Mouse (Mus musculus): Measurements from ENCODE around the gene Lrrc75b.

Lrrc75b gene

DNA sequence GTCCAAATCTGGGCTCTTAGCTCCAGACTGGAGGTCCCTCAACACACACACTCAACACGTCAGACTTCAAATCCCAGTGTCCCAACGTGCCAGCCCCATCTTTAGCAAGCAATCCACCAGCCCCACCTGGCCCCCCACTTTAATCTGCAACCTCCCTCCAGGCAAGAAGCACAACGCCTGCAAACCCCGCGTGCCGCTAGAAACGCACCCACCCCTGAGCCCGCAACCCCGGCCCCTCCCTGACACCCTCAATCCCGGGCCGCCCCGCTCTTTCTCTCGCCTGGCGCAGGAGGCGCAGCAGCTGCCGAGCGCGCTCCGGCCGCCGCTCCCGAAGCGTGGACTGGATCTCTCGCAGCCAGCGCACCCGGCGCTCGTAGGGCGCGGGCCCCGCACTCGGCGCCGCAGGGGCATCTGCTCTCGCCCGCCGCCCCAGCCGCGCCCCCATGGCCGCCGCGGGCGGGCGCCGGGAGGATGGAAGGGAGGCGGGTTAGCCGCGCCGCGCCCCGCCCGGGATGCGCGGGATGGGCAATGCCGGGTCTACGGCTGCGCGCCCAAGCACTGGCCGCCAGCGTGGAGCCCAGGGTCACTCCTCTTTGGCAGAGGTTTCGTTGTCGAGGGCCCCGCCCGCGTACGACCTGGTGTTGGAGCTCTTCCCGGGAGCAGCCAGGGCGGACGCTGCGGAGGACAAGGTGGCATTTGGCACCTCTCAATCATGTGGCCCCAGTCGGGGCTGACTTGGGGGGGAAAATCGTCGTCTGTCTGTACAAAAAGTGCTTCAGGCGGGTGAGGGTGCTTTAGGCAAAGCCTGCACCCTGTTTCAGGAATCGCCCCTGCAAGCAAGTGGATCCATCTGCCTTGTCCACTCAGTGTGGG, at the start of gene Lrrc75b:
Gene Lrrc75b, minus strand, starts transcription at position 655 of the 873 bp plus-strand sequence.
- peak; percentile 54 for DNase-seq (ENCODE audit: low spot score)

DNA sequence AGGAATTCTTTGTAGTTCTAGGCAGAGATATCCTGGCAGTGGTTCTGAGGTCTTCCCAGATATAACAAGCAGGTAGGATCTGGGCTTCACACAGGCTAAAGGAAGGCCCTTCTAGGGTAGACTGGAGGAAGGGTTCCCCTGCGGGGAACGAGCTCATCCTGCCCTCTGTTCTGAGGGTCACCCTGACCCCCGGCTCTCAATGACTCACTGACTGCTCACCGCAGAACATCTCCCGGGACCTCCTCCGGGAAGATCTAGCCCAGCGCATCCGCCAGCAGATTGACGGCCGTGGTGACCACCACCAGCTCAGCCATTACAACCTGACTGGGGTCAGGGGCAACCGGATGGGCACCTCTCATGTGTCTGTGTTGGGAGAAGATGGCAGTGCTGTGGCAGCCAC, 48.8 kb upstream of the Lrrc75b start:
- no peak for DNase-seq (ENCODE audit: low spot score)

DNA sequence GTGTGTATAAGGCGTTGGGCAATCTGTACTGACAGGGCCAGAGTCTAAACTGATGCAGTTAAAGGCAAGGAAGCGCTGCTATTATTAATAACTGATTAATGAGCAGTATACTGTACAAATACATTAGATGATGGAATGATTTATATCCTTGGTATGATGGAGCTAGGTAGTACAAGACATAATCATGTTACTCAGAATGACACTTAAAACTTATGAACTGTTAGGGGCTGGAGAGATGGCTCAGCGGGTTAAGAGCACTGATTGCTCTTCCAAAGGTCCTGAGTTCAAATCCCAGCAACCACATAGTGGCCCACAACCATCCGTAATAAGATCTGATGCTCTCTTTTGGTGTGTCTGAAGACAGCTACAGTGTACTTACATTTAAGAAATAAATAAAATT, 47.1 kb upstream of the Lrrc75b start:
- DNase-seq (ENCODE audit: low spot score) = no peak

DNA sequence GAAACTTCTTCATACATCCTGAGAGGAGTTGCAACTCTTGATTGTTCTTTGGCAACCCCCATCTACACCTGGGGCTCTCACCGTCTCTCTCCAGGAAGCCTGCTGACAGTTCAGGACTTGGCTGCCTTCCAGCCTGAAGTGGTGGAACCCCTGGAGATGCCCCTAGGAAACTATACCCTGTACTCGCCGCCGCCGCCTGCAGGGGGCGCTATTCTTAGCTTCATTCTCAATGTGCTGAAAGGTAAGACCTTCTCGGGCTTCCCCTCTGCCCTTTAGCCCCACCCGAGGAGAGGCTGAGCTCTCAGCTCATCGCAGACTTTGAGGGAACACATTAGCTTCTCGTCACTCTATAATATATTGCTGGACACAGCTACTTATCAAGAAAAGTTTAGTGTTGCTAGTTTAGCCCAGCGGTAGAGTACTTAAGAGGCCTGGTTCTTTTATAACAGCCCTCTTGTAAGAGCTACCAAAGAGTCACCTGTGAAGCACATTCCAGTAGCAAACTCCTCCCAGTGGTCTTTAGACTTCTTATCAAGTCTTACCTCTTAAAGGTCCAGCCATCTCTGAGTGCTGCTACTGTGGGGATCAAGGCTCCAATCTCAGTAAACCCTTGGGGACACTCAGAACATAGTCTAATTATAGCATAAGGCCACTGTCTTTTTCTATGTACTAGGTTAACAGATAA, 45.2 kb upstream of the Lrrc75b start:
- DNase-seq (ENCODE audit: low spot score) = peak; percentile 72

DNA sequence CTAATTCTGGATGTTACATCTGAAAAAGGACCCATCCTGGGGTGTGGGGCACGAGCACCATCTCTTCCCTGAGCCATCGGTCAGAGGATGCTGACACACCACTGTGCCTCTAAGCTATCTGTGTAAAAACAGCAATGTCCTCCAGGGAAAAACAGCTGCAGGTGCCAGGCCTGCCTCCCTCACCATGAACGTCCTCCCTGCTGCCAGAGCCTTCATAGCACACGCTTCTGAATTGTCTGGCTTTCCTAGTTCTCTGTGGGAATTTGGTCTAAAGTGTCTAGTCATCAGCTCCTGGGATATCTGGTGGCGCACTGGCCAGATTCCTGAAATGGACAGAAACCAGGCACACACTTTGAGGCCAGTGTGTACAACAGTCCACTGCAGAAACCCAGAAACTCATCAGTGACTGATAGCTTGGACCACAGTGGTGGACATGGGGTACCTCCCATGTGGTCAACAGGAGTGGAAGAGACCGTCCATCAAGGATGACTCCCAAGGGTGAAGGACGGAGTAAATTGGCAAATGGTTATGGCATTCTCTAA, 40.1 kb upstream of the Lrrc75b start:
- DNase-seq (ENCODE audit: low spot score) = no peak

DNA sequence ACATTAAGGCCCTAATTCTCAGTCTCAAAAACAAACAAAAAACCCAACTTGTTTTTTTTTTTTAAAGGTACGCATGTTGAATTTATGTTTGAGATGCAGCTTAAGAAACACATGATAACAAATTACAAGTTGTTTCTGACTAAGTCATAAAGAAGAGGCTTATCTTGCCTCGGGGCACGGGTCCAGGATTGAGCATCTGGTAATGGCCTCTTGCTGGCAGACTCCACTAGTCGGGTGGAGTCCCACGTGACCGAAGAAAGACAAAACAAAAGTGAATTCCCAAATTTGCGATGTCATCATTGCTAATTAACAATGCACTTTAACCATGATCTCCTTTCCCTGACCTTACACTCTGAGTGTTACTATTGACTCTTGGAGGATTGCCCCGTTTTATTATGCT, 35.9 kb upstream of the Lrrc75b start:
- peak; percentile 81 for DNase-seq (ENCODE audit: low spot score)

DNA sequence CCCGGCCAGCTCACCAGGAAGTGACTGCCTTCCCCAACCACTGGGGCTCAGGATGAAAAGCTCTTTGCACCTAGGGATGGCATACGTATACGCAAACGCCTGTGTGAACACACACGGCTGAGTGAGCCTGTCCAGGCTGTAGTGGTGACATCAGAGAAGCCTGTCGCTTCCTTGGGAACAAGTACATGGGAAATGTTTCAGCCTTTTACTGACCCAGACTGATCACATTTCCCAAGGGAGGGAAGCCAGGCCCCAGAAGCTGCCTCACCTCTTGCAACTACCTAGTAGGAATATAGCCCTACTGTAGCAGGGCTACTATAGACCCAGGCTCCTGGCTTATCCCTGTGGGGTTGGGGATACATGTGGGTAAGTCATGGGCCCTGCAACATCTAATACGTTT, 32.5 kb upstream of the Lrrc75b start:
- DNase-seq (ENCODE audit: low spot score) = no peak

DNA sequence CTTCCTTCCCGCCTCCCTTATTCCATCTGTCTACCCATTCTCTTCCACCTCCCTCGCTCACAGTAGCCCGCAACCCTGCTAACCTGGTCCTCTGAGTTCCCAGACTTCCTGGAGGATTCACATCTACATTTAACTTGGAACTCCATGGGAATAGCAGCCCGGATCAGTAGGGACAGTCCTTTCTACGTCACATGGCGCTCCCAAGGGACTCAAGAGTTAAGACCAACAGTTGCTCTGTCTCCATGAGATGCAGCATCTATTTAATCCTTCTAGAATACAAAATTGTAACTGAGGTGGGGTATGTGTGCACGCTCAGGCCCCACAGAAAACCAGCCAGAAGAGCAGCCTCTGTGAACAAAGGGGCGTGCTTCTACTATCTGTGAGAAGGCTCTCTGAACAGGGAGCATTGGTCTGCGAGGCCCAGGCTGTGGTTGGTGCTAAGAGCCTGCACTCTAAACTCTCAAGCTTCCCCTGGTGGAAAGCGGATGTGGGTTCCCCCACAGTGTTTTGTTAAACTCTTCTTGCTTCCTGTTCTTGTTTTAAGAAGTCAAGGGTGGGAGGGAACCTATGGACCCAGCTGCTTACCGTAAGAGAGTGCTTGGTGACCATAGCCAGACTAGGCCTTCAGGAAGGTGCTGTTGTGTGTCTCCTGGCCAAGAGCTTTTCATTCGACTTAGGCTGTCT, 31.2 kb upstream of the Lrrc75b start:
- DNase-seq (ENCODE audit: low spot score) = no peak

DNA sequence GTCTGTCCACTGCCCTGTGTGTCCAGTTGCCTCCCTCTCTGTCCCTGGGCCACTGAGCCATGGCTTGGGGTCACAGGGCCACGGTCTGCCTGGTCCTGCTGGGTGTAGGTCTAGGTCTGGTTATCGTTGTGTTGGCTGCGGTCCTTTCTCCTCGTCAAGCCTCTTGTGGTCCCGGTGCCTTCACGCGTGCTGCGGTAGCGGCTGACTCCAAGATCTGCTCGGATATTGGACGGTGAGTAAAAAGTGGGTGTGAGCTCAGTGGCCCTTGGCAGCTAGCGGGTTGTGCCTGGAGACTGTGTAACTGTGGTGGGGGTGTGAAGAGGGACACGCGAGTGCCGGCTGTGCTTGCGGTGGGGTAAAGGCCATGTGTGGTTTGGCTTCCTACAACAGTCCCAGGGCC, 29.5 kb upstream of the Lrrc75b start:
- no peak for DNase-seq (ENCODE audit: low spot score)

DNA sequence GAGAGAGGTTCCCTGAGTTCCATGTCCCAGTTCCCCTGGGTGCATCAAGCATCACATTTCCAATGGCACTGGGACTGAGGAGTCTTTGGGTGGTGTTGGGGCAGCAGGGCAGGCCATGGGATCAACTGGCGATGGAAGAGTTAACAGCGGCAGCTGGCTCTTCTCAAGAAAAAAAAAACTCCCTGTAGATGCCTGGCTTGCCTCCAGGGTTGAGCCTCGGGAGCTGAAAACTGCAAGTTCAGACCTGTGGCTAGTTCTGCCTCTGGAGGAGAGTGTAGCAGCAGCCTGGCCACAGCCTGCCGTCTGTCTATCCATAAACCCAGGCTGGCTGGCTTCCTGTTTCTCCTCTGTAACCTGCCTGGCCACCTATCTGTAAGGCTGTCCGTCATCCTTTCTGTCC, 29.0 kb upstream of the Lrrc75b start, which contains the start of gene Ggt5:
Gene Ggt5, plus strand, starts transcription at position 212 of the 400 bp plus-strand sequence.
- DNase-seq (ENCODE audit: low spot score) = peak; percentile 40

DNA sequence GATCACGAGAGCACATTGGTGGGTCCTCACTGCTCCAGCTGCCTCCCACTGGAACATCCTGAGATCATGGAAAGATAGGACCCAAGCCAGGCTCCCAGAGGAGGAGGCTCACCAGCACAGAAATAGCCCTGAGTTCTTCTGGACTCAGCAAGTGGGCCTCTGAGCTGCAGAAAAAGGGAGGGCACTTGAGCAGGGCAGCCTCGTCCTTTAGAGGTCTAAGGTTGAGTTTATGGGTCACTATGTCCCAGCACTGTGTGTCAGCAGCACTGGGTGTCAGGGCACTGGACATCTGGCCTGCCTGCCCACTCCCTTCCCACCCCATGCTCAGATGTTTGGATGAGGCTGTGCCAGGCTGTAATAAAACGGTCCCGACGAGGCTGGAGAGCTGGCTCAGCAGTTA, 28.2 kb upstream of the Lrrc75b start:
- DNase-seq (ENCODE audit: low spot score) = peak; percentile 50

DNA sequence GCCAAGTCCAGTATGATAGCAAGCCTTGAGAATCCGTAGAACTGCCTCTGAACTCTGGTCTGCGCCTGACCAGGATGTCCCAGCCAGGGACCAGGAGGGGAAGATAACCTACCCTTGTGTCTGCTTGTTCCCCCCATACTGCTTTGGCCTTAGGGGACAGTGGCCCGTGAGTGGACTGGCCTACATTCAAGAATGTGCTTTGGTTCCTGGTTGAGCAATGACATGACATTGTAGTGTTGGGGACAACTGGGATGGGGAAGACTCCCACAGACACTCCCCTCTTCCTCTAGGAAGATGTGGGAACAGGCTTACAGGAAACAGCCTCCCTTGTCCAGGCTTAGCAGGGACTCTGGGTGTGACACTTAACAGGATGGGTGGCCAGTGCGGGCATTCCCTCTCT, 27.7 kb upstream of the Lrrc75b start:
- no peak for DNase-seq (ENCODE audit: low spot score)

DNA sequence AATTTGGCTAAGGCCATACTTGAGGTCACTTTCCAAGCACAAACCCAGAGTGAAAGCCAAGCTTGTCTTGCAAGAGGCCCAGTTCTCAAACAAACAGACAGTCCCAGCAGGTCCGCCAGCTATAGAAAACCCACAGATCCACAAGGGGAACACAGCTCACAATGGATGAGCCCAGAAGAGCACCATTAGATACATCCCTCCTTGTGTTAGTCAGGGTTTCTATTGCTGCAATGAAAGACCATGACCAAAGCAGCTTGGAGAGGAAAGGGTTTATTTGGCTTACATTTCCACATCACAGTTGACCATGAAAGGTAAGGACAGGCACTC, 26.4 kb upstream of the Lrrc75b start:
- DNase-seq (ENCODE audit: low spot score) = no peak

DNA sequence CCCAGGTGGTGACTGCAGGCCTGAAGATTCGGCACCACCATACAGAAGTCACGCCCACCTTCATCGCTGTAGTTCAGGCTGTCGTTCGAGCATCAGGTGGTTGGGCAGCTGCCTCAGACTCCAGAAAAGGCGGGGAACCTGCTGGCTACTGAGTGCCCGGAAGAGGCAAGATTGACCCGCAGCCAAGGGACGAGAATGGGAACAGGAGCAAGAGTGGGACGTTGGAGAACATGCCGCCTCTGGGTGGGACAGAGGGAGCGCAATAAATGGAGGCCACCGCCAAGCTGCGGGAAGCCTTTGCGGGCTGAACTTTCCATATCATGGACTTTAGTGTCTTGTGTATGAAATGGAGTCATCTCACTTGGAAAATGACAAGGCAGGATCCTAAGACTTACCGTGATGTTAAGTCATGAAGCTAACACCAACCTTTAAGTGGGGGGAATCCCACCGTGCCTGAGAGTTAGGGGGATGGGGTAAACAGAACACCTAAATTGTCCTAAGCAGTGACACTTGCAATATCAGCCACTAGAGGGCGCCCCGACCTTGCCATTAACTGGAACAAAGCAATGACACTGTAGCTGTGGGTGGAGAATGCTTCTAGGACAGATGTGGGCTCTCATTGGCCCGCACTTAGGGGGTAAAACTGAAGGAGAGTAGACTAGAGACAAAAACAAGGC, 25.9 kb upstream of the Lrrc75b start:
- peak; percentile 72 for DNase-seq (ENCODE audit: low spot score)

DNA sequence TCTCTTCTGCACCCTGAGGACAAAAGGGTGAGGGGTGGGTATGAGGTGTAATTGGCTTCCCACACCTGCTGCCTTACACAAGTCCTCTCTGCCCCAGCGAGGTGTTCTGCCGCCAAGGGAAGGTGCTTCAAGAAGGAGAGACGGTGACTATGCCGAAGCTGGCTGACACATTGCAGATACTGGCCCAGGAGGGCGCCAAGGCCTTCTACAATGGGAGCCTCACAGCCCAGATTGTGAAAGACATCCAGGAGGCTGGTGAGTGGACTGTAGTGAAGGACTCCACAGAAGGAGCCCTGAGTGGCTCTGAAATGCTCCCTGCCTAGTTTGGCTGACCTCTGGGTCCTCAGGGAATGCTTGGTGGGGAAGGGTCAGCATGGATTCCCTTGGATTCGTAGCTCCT, 19.0 kb upstream of the Lrrc75b start:
- DNase-seq (ENCODE audit: low spot score) = no peak

DNA sequence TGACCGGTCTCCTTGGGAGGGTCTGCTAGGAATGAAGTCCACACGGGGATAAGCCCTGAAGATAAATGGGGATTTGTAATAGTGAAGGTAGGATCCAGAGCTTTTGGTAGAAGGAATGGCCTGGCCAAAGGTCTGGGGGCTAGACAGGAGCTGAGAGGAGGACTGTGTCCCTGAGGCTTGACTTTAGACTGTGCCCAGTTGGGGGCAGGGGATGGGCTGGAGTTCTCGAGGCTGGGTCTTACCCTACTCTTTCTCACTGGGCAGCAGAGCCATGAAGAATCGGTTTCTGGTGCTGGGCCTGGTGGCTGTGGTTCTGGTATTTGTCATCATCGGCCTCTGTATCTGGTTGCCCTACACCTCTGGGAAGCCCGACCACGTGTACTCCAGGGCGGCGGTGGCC, 13.8 kb upstream of the Lrrc75b start:
- no peak for DNase-seq (ENCODE audit: low spot score)

DNA sequence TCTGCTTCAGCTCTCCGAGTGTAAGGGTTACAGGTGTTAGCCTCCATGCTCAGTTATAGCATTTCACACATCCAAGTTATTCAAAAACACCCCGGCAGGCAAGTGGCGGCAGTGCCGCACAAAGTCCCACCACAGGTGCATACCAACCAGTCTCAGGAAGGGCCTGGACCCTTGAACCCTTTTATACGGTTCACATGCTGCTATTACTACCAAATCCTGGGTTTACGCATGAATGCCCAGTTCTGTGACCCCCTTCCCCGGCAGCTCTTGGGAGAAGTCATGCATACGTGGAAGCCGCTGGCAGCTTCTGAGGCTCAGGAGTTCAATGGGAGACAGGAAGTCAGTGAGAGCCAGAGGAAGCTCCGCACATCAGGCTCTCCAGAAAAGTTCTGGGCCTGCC, 13.1 kb upstream of the Lrrc75b start:
- DNase-seq (ENCODE audit: low spot score) = no peak

DNA sequence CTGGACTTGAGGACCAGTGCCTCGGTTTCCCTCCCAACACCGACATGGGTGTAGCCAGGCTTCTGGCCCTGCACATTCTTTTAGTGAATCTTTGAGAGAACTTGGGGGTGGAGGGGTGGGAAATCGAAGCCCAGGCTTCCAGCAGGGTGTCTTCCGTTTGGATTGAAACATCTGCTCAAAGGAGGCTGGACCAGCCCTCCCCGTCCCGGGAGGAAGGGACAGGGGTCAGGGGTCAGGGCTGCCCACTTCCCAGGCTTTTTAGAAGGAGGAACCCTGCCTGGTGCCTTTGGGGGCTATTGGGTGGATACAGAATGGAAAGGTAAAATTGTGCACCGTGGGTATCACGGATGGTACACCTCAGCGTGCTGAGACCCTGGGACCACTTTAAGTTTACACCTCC, 11.8 kb upstream of the Lrrc75b start:
- no peak for DNase-seq (ENCODE audit: low spot score)

DNA sequence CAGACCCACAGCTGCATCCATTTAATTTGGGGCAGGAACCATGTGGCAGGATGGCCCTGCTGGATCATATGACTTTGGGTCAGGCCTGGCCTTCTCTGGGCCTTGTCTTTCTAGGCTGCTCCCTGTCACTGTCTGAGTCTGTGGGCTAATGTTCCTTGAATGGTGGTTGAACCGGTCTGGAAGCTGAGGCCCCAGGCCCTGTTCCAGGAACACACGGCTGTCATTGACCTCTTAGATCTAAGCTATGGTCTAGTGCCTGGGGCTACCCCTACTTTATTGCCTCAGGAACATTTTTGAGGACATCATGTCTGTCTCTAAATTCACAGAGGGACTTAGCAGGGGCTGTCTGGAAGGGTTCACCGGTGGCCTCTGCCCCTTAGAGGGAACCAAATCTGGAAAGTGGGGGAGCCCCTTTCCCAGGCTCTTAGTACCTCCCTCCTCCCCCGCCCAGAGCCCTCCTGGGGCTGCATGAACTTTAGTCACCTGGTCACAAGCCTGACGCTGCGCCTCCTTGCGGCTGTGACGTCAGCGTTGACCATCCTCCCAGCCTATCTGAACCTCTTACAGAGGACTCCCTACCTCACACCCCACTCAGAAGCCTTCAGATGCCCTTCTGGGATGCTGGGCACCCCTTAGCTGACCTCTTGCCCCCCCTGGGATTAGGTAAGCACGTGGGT, 11.0 kb upstream of the Lrrc75b start:
- no peak for DNase-seq (ENCODE audit: low spot score)

DNA sequence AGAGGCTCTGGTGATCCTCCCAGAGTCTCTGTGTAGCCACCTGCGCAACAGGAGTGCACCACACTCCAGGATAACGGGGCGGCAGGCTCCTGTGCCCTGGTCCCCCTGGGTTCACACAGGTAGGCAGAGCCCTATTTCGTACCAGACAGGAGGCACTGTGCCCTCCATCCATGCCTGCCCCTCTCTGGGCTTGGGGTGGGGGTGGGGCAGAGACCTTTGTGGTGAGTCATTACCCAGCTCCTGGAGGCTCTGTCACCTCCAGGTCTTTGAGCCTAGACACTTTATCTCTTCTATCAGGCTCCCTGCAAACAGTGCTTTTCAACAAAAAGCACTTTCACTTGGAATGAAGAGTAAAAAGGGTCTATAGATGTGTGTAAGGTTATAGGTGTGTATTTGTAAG, 8.7 kb upstream of the Lrrc75b start:
- DNase-seq (ENCODE audit: low spot score) = no peak

DNA sequence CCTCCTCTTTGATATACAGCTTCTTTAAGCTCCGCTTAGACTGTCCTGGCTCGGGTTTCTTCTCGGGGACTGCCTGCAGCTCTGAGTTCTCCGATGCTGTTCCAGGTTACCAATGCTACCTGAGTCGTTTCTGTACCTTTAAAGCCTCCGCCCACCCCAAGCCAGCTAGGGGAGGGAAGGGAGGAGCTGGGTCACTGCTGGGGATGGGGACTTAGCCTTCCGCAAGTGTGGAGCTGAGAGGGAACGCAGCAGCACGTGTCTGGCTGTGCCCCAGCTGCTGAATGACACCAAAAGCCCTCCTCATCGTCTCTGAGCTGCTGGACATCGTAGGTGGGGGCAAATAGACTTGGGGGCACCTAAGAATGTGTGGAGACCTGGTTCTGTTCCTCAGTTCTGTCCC, 8.3 kb upstream of the Lrrc75b start:
- DNase-seq (ENCODE audit: low spot score) = no peak

DNA sequence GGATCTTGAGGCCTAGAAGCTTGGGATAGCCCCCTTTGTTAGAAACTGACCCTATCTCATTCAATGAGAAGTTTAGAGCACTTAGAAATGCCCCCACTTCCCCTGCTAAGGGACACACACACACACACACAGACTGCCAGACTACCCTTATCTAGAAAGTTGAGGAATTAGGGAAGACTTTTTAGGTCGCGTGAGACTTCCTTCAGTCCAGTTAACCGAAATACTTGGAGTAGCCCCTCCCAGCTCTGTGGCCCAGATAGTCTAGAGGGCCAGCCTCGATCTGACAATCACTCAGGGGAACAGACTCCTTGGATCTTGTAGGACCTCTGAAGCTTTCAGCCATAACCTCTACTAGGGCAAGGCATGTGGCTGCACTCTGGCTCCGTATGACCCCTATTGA, 7.9 kb upstream of the Lrrc75b start:
- DNase-seq (ENCODE audit: low spot score) = no peak

Data from testis, postnatal 14 days (tissue).